Mouse (Mus musculus) heart, embryonic 14.5 days (tissue): ENCODE data around the gene Sall1. TPM values are rescaled to one million over a fixed set of nuclear protein-coding genes. Genes with fewer than 3 reads are reported as not detected.
A peak's percentile ranks its signal among the peaks of the same experiment; 100 is the strongest.

Source experiments
- ATAC-seq: fragments of 200-750 bp; cut with Nextera tagmentation; 2 replicates; pipeline ENCODE4 v1.8.0; 2017; ENCODE audit warnings: low read depth, moderate TSS enrichment; ENCODE audit not compliant: insufficient number of reproducible peaks, insufficient read depth, low FRiP score
- H3K27ac ChIP-seq, 2 experiments: fragments of 200-500 bp in 1 of 2; fragments of 300-500 bp in 1 of 2; sonication (generic) in 1 of 2; replicated peaks in 1 of 2; 2 replicates each; pipeline ENCODE4 v1.5.1; 2012 to 2014; ENCODE audit warnings: low read depth in 2 of 2, low read length in 2 of 2, control low read depth in 1 of 2, mild to moderate bottlenecking in 1 of 2, mixed read lengths in 1 of 2; ENCODE audit not compliant: control insufficient read depth in 1 of 2, insufficient read depth in 1 of 2
- H3K27me3 ChIP-seq: fragments of 300-500 bp; sonication (generic); 2 replicates; pipeline ENCODE4 v1.6.1; 2014; ENCODE audit warnings: mild to moderate bottlenecking, low read length, control low read depth; ENCODE audit not compliant: control insufficient read depth, insufficient read depth
- H3K36me3 ChIP-seq: fragments of 300-500 bp; sonication (generic); 2 replicates; pipeline ENCODE4 v1.6.1; 2014; ENCODE audit warnings: mild to moderate bottlenecking, control low read depth, low read length, mixed read lengths; ENCODE audit not compliant: control insufficient read depth, insufficient read depth
- H3K4me1 ChIP-seq, 2 experiments: fragments of 200-500 bp in 1 of 2; fragments of 300-500 bp in 1 of 2; sonication (generic) in 1 of 2; 2 replicates each; pipeline ENCODE4 v1.6.1; 2012 to 2014; ENCODE audit warnings: low read length in 2 of 2, control low read depth in 1 of 2, mixed read lengths in 1 of 2; ENCODE audit not compliant: control insufficient read depth in 2 of 2, insufficient read depth in 2 of 2
- H3K4me2 ChIP-seq: fragments of 300-500 bp; sonication (generic); 2 replicates; pipeline ENCODE4 v1.6.1; 2014; ENCODE audit warnings: mild to moderate bottlenecking, low read length
- H3K4me3 ChIP-seq, 2 experiments: fragments of 200-500 bp in 1 of 2; fragments of 300-500 bp in 1 of 2; sonication (generic) in 1 of 2; 2 replicates each; pipeline ENCODE4 v1.5.1; 2012 to 2014; ENCODE audit warnings: low read length in 2 of 2, mild to moderate bottlenecking in 2 of 2, control low read depth in 1 of 2, low read depth in 1 of 2, moderate library complexity in 1 of 2; ENCODE audit not compliant: control insufficient read depth in 1 of 2, insufficient read depth in 1 of 2
- H3K9ac ChIP-seq: fragments of 300-500 bp; sonication (generic); 2 replicates; pipeline ENCODE4 v1.6.1; 2014; ENCODE audit warnings: mild to moderate bottlenecking, low read length
- H3K9me3 ChIP-seq: fragments of 300-500 bp; sonication (generic); 2 replicates; pipeline ENCODE4 v1.6.1; 2016; ENCODE audit warnings: low read length, control low read depth; ENCODE audit not compliant: control insufficient read depth
- WGBS: fragments of 180-500 bp; shearing (Covaris S2); extraction: QIAGEN DNeasy Blood & Tissue Kit; methylation state at CpG from one replicate; pipeline ENCODE4 v1.1.7; 2014; 5-methylcytosine and 5-hydroxymethylcytosine counted together
- polyA plus RNA-seq: library from polyadenylated mRNA; unstranded; fragments of >200 nt; fragmentation: Nextera tagmentation; extraction: Ambion mirVana; gene quantifications from 2 replicates; pipeline ENCODE4 v1.2.1, GENCODE M21; 2014

Gene Sall1
- polyA plus RNA-seq, 1 experiment from 2014 or later, result 4.7 TPM

- no peak overlapping the region for H3K4me3 ChIP-seq
- peaks cover 13 to 17% of the 10 kb centered on the region in 2 experiments for H3K4me1 ChIP-seq
- H3K27ac ChIP-seq, result peak overlapping the region; percentile 29 to 61
- H3K9ac ChIP-seq, result no peak overlapping the region
- no peak for ATAC-seq
- H3K27me3 ChIP-seq, result peaks cover 15% of the 10 kb centered on the region
- 51% methylated on average over 6 of the region's 6 CpGs for WGBS
- H3K9me3 ChIP-seq, result no peaks in the 10 kb centered on the region
- H3K36me3 ChIP-seq, result no peaks in the 10 kb centered on the region
- peak overlapping the region; percentile 84; the same call in 1 of the 2 replicates for H3K4me2 ChIP-seq
Observed at GRCm38 (mm10) chr8:89024796-89025195, 19.2 kb downstream of the Sall1 start.

GRCm38 (mm10) chr8:89021139-89021538 lies 22.8 kb downstream of the Sall1 start:
- 6% methylated on average over 5 of the region's 5 CpGs for WGBS
- H3K36me3 ChIP-seq, result no peaks in the 10 kb centered on the region
- no peaks in the 10 kb centered on the region for H3K9me3 ChIP-seq
- 0 out of 2 replicates have a peak overlapping the region, but pooled peaks have one; percentile 7 for H3K4me2 ChIP-seq
- ATAC-seq, result no peak
- H3K9ac ChIP-seq, result no peak overlapping the region
- peaks cover 10% of the 10 kb centered on the region for H3K27me3 ChIP-seq
- H3K4me3 ChIP-seq, result no peak overlapping the region
- H3K27ac ChIP-seq, result no peak overlapping the region
- peaks cover 11 to 17% of the 10 kb centered on the region in 2 experiments for H3K4me1 ChIP-seq

- no peaks in the 10 kb centered on the region for H3K27me3 ChIP-seq
- ATAC-seq, result no peak
- H3K36me3 ChIP-seq, result no peaks in the 10 kb centered on the region
- H3K9me3 ChIP-seq, result no peaks in the 10 kb centered on the region
- WGBS, result 73% methylated on average over 4 of the region's 4 CpGs
- H3K4me3 ChIP-seq, result no peak overlapping the region
- H3K4me1 ChIP-seq, result peaks cover 2 to 7% of the 10 kb centered on the region in 2 experiments
- no peak overlapping the region for H3K9ac ChIP-seq
- H3K27ac ChIP-seq, result no peak overlapping the region
- no peak overlapping the region for H3K4me2 ChIP-seq
Observed at GRCm38 (mm10) chr8:89017891-89018290, 26.1 kb downstream of the Sall1 start.

GRCm38 (mm10) chr8:89016465-89017070 lies 27.4 kb downstream of the Sall1 start:
- Histone ChIP-seq H3K27me3 (no peaks in the 10 kb centered on the region), H3K9ac (no peak overlapping the region), H3K9me3 (no peaks in the 10 kb centered on the region), H3K4me2 (no peak overlapping the region), H3K4me1 (peaks cover 2 to 7% of the 10 kb centered on the region in 2 experiments), H3K4me3 (no peak overlapping the region), H3K27ac (no peak overlapping the region), H3K36me3 (no peaks in the 10 kb centered on the region)
- ATAC-seq, result no peak
- 58% methylated on average over 7 of the region's 7 CpGs for WGBS

- no peaks in the 10 kb centered on the region; a peak in 1 of 4 replicates for H3K4me1 ChIP-seq
- H3K9ac ChIP-seq, result no peak overlapping the region
- no peak overlapping the region for H3K4me2 ChIP-seq
- H3K36me3 ChIP-seq, result no peaks in the 10 kb centered on the region
- H3K27ac ChIP-seq, result no peak overlapping the region
- no peak for ATAC-seq
- no peaks in the 10 kb centered on the region for H3K9me3 ChIP-seq
- H3K27me3 ChIP-seq, result 0 out of 2 replicates have a peak, but pooled peaks cover 3% of the 10 kb centered on the region
- H3K4me3 ChIP-seq, result no peak overlapping the region
- 59% methylated on average over 6 of the region's 6 CpGs for WGBS
Observed at GRCm38 (mm10) chr8:89015539-89015938, 28.4 kb downstream of the Sall1 start.

GRCm38 (mm10) chr8:89012853-89013534 lies 31.0 kb downstream of the Sall1 start:
- Histone ChIP-seq H3K9me3 (no peaks in the 10 kb centered on the region), H3K27ac (no peak overlapping the region), H3K9ac (no peak overlapping the region), H3K4me1 (no peaks in the 10 kb centered on the region; a peak in 1 of 4 replicates), H3K36me3 (no peaks in the 10 kb centered on the region), H3K4me3 (no peak overlapping the region), H3K4me2 (no peak overlapping the region), H3K27me3 (peaks cover 6% of the 10 kb centered on the region; the same call in 1 of the 2 replicates)
- ATAC-seq, result no peak
- WGBS, result 87% methylated on average over 6 of the region's 6 CpGs

GRCm38 (mm10) chr8:89012024-89012712 lies 31.8 kb downstream of the Sall1 start:
- no peak overlapping the region for H3K4me2 ChIP-seq

More at GRCm38 (mm10) chr8:89012024-89012712, 31.8 kb downstream of the Sall1 start:
- Histone ChIP-seq H3K27me3 (peaks cover 10% of the 10 kb centered on the region), H3K36me3 (no peaks in the 10 kb centered on the region), H3K4me3 (no peak overlapping the region), H3K27ac (no peak overlapping the region), H3K9me3 (no peaks in the 10 kb centered on the region), H3K4me1 (0 out of 4 replicates have a peak, but pooled peaks cover 0 to 1% of the 10 kb centered on the region in 2 experiments), H3K9ac (no peak overlapping the region)
- no peak for ATAC-seq
- WGBS, result 33% methylated on average over 12 of the region's 12 CpGs
